Mouse (Mus musculus) embryonic fibroblast, embryonic 13.5 days (primary cell): ENCODE results near the gene Olfr881.

Experiments
- CTCF ChIP-seq: IDR thresholded peaks from 2 replicates; pipeline ENCODE4 v1.5.1; 2011; ENCODE audit warnings: mild to moderate bottlenecking, control low read depth, low read length, moderate library complexity, borderline replicate concordance; ENCODE audit not compliant: insufficient read depth
- POLR2A ChIP-seq: IDR thresholded peaks from 2 replicates; pipeline ENCODE4 v1.6.1; 2011; ENCODE audit warnings: low read depth, mild to moderate bottlenecking, control low read depth, low read length, moderate library complexity

DNA sequence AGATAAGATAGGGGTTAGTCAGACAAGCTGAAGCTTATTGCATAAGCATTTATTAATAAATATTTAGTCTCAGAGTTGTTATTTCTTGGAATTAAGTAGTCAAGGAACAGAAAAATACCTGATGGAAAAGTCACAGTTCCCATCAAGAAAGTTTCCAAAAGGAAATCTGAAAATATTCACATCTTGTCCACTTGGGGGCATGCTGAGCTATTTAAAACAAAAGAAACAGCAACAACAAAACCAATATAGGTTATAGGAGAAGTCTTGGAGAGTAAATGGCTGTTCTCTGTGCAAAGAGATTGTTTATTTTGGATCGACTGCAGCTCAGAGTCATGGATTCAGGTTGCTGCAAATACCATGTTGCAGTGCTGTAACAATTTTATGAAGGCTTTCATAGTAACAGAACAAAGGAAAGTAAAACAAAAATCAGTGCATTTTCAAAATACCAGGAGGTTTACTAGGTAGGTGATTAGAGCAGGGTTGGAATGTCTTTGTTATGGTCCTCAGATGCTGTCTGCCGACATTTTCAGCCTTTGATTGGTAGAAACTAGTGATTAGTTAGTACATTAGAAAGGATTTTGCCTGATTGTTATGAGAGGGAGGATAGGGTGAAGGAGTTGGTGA, 7.1 kb downstream of the Olfr881 start:
- no peak for TF ChIP-seq CTCF
- no peak for TF ChIP-seq POLR2A
